Mouse (Mus musculus) heart, embryonic 15.5 days (tissue): ENCODE measurements around the gene Gm21905. TPM values are rescaled to one million over a fixed set of nuclear protein-coding genes. Genes with fewer than 3 reads are reported as not detected.

ENCODE experiments used
- ATAC-seq: fragments of 200-750 bp; cut with Nextera tagmentation; replicated peaks from 2 replicates; pipeline ENCODE4 v1.8.0; 2017; ENCODE audit warnings: low read depth, moderate TSS enrichment; ENCODE audit not compliant: insufficient number of reproducible peaks, insufficient read depth, low FRiP score
- H3K27ac ChIP-seq: fragments of 300-500 bp; sonication (generic); 2 replicates; pipeline ENCODE4 v1.5.1; 2015; ENCODE audit warnings: mild to moderate bottlenecking, inconsistent platforms
- H3K27me3 ChIP-seq: fragments of 300-500 bp; sonication (generic); 2 replicates; pipeline ENCODE4 v1.6.1; 2015; ENCODE audit warnings: inconsistent platforms
- H3K36me3 ChIP-seq: fragments of 300-500 bp; sonication (generic); 2 replicates; pipeline ENCODE4 v1.6.1; 2015; ENCODE audit warnings: mild to moderate bottlenecking, inconsistent platforms
- H3K4me1 ChIP-seq: fragments of 300-500 bp; sonication (generic); replicated peaks from 2 replicates; pipeline ENCODE4 v1.6.1; 2015; ENCODE audit warnings: inconsistent platforms
- H3K4me2 ChIP-seq: fragments of 300-500 bp; sonication (generic); 2 replicates; pipeline ENCODE4 v1.6.1; 2015; ENCODE audit warnings: inconsistent platforms, mild to moderate bottlenecking, moderate library complexity
- H3K4me3 ChIP-seq: fragments of 300-500 bp; sonication (generic); 2 replicates; pipeline ENCODE4 v1.5.1; 2015; ENCODE audit warnings: mild to moderate bottlenecking, inconsistent platforms
- H3K9ac ChIP-seq: fragments of 300-500 bp; sonication (generic); 2 replicates; pipeline ENCODE4 v1.6.1; 2015; ENCODE audit warnings: mild to moderate bottlenecking, inconsistent platforms
- H3K9me3 ChIP-seq: fragments of 300-500 bp; sonication (generic); replicated peaks from 2 replicates; pipeline ENCODE4 v1.6.1; 2016; ENCODE audit warnings: inconsistent platforms
- WGBS: fragments of 180-500 bp; shearing (Covaris S2); methylation state at CpG from one replicate; pipeline ENCODE4 v1.1.7; 2015; ENCODE audit warnings: mixed read lengths; 5-methylcytosine and 5-hydroxymethylcytosine counted together
- polyA plus RNA-seq: library from polyadenylated mRNA; unstranded; fragments of >200 nt; fragmentation: Nextera tagmentation; extraction: Ambion mirVana; gene quantifications from 2 replicates; pipeline ENCODE4 v1.2.1, GENCODE M21; 2015

Gm21905 gene
- polyA plus RNA-seq, result not detected in 2 replicates

- H3K27me3 ChIP-seq, result no peaks in the 10 kb centered on the region
- no peak within 1 kb of the TSS for H3K4me2 ChIP-seq
- WGBS, result 73% methylated on average over 5 of the region's 5 CpGs
- ATAC-seq, result no peak
- H3K4me3 ChIP-seq, result no peak within 1 kb of the TSS
- no peak within 1 kb of the TSS for H3K9ac ChIP-seq
- H3K4me1 ChIP-seq, result no peaks in the 10 kb centered on the region
- no peak within 1 kb of the TSS for H3K27ac ChIP-seq
- H3K36me3 ChIP-seq, result no peaks in the 10 kb centered on the region
- H3K9me3 ChIP-seq, result no peaks in the 10 kb centered on the region
Observed at GRCm38 (mm10) chr5:67946321-67946720, at the start of gene Gm21905. Gm21905 (minus strand) TSS chr5:67946421.

- Histone ChIP-seq H3K9me3 (no peaks in the 10 kb centered on the region), H3K36me3 (no peaks in the 10 kb centered on the region), H3K4me2 (no peak overlapping the region), H3K27me3 (no peaks in the 10 kb centered on the region), H3K9ac (no peak overlapping the region), H3K27ac (no peak overlapping the region), H3K4me3 (no peak overlapping the region), H3K4me1 (no peaks in the 10 kb centered on the region)
- ATAC-seq, result no peak
Observed at GRCm38 (mm10) chr5:67990426-67990825, 44.2 kb upstream of the Gm21905 start.

GRCm38 (mm10) chr5:67981946-67982526, 35.8 kb upstream of the Gm21905 start:
- 57% methylated on average over 3 of the region's 3 CpGs for WGBS
- Histone ChIP-seq H3K9me3 (no peaks in the 10 kb centered on the region), H3K4me1 (no peaks in the 10 kb centered on the region), H3K36me3 (no peaks in the 10 kb centered on the region), H3K4me2 (no peak overlapping the region), H3K4me3 (no peak overlapping the region), H3K9ac (no peak overlapping the region), H3K27me3 (no peaks in the 10 kb centered on the region), H3K27ac (no peak overlapping the region)
- no peak for ATAC-seq

GRCm38 (mm10) chr5:67969536-67969935, 23.3 kb upstream of the Gm21905 start:
- no peaks in the 10 kb centered on the region for H3K4me1 ChIP-seq
- no peak overlapping the region for H3K4me2 ChIP-seq
- H3K9ac ChIP-seq, result no peak overlapping the region
- no peak for ATAC-seq
- no peaks in the 10 kb centered on the region for H3K9me3 ChIP-seq
- WGBS, result 73% methylated on average over 7 of the region's 7 CpGs
- no peaks in the 10 kb centered on the region for H3K27me3 ChIP-seq
- H3K4me3 ChIP-seq, result no peak overlapping the region
- H3K27ac ChIP-seq, result no peak overlapping the region
- no peaks in the 10 kb centered on the region for H3K36me3 ChIP-seq

GRCm38 (mm10) chr5:67961708-67962629, 15.7 kb upstream of the Gm21905 start:
- H3K36me3 ChIP-seq, result no peaks in the 10 kb centered on the region
- no peak overlapping the region for H3K27ac ChIP-seq
- no peaks in the 10 kb centered on the region for H3K4me1 ChIP-seq
- no peak overlapping the region for H3K9ac ChIP-seq
- no peak overlapping the region for H3K4me2 ChIP-seq
- no peak overlapping the region for H3K4me3 ChIP-seq
- WGBS, result 70% methylated on average over 7 of the region's 7 CpGs
- no peak for ATAC-seq
- H3K27me3 ChIP-seq, result no peaks in the 10 kb centered on the region
- H3K9me3 ChIP-seq, result no peaks in the 10 kb centered on the region

- WGBS, result 80% methylated on average over 7 of the region's 7 CpGs
- H3K4me2 ChIP-seq, result no peak overlapping the region
Observed at GRCm38 (mm10) chr5:67955486-67955885, 9.3 kb upstream of the Gm21905 start.

GRCm38 (mm10) chr5:67954097-67954496, 7.9 kb upstream of the Gm21905 start:
- Histone ChIP-seq H3K4me2 (no peak overlapping the region), H3K9ac (no peak overlapping the region), H3K4me3 (no peak overlapping the region), H3K36me3 (no peaks in the 10 kb centered on the region), H3K4me1 (no peaks in the 10 kb centered on the region), H3K27me3 (no peaks in the 10 kb centered on the region), H3K27ac (no peak overlapping the region), H3K9me3 (no peaks in the 10 kb centered on the region)
- WGBS, result 55% methylated on average over 4 of the region's 4 CpGs
- ATAC-seq, result no peak

More at GRCm38 (mm10) chr5:67955486-67955885, 9.3 kb upstream of the Gm21905 start:
- no peak overlapping the region for H3K4me3 ChIP-seq
- ATAC-seq, result no peak
- no peak overlapping the region for H3K27ac ChIP-seq
- H3K27me3 ChIP-seq, result no peaks in the 10 kb centered on the region
- H3K36me3 ChIP-seq, result no peaks in the 10 kb centered on the region
- no peaks in the 10 kb centered on the region for H3K9me3 ChIP-seq
- no peaks in the 10 kb centered on the region for H3K4me1 ChIP-seq
- H3K9ac ChIP-seq, result no peak overlapping the region

GRCm38 (mm10) chr5:67948074-67948473, 1.9 kb upstream of the Gm21905 start:
- Histone ChIP-seq H3K4me3 (no peak overlapping the region), H3K4me2 (no peak overlapping the region), H3K27ac (no peak overlapping the region), H3K4me1 (no peaks in the 10 kb centered on the region), H3K36me3 (no peaks in the 10 kb centered on the region), H3K27me3 (no peaks in the 10 kb centered on the region), H3K9me3 (no peaks in the 10 kb centered on the region), H3K9ac (no peak overlapping the region)
- no peak for ATAC-seq
- WGBS, result 87% methylated on average over 5 of the region's 5 CpGs

GRCm38 (mm10) chr5:67947006-67947405, 785 bp upstream of the Gm21905 start:
- no peaks in the 10 kb centered on the region for H3K9me3 ChIP-seq
- H3K4me2 ChIP-seq, result no peak overlapping the region
- no peak overlapping the region for H3K4me3 ChIP-seq
- H3K27me3 ChIP-seq, result no peaks in the 10 kb centered on the region
- no peaks in the 10 kb centered on the region for H3K36me3 ChIP-seq
- H3K9ac ChIP-seq, result no peak overlapping the region
- no peak for ATAC-seq
- no peak overlapping the region for H3K27ac ChIP-seq
- no peaks in the 10 kb centered on the region for H3K4me1 ChIP-seq

- no peak for ATAC-seq
- H3K4me3 ChIP-seq, result no peak overlapping the region
- no peaks in the 10 kb centered on the region for H3K27me3 ChIP-seq
- H3K27ac ChIP-seq, result no peak overlapping the region
- WGBS, result 85% methylated on average over 1 of the region's 1 CpGs
- no peak overlapping the region for H3K4me2 ChIP-seq
- H3K9ac ChIP-seq, result no peak overlapping the region
- H3K4me1 ChIP-seq, result no peaks in the 10 kb centered on the region
- no peaks in the 10 kb centered on the region for H3K9me3 ChIP-seq
- H3K36me3 ChIP-seq, result no peaks in the 10 kb centered on the region
Observed at GRCm38 (mm10) chr5:67944074-67944785, 2.0 kb downstream of the Gm21905 start.

GRCm38 (mm10) chr5:67943199-67943598, 3.0 kb downstream of the Gm21905 start:
- Histone ChIP-seq H3K9me3 (no peaks in the 10 kb centered on the region), H3K36me3 (no peaks in the 10 kb centered on the region), H3K9ac (no peak overlapping the region), H3K4me3 (no peak overlapping the region), H3K27me3 (no peaks in the 10 kb centered on the region), H3K4me1 (no peaks in the 10 kb centered on the region), H3K27ac (no peak overlapping the region), H3K4me2 (no peak overlapping the region)
- WGBS, result 38% methylated on average over 2 of the region's 2 CpGs
- ATAC-seq, result no peak
